10 mouse cellular contexts compared by ENCODE assay signal in genomic region chr6:146357911-146358310, GRCm38 (mm10).
DNase-seq lines count a peak whose midpoint lies in the region; ATAC-seq and TF ChIP-seq lines count a peak whose summit lies in the region.
"Had no signal": no experiment of that assay in that cellular context is flagged by ENCODE, and none has a peak within 500 bp of the region (broad histone marks: within the 10 kb centered on the region; RNA-seq: fewer than 3 reads in every experiment).

No protein-coding gene starts in this region.

- peak; percentile 24 for DNase-seq in cerebellum, adult 9-10 months
- no peak for DNase-seq in cerebellum, postnatal 25 days
- peak; percentile 26 for DNase-seq in liver, adult 2 months (ENCODE audit: extremely low read depth, low read depth, low spot score)
- DNase-seq in liver, embryonic 11.5 days (ENCODE audit: low spot score), result no peak
- peak; percentile 54 for DNase-seq in kidney, adult 9 months
- peak; percentile 20 to 62 for DNase-seq in lung, postnatal 4 days
- DNase-seq in heart, adult 8-10 months (ENCODE audit: low spot score), result no peak
- DNase-seq in liver, result no peak
- DNase-seq: cerebellum, adult 8-10 months had no signal

- no peak for TF ChIP-seq POLR2A in liver, adult 2 months (IDR thresholded peaks at IDR 0.05; ENCODE audit: extremely low read depth, insufficient read depth, low read length)

- no peak overlapping the region for H3K27ac ChIP-seq in liver, adult 2 months (replicated peaks; ENCODE audit: insufficient read depth, low read depth, low read length)
- H3K27ac ChIP-seq in liver, embryonic 11.5 days (ENCODE audit: low read depth, low read length), result no peak overlapping the region
- H3K27ac ChIP-seq: liver, embryonic 14.5 days had no signal

- H3K9me3 ChIP-seq in liver, embryonic 11.5 days (ENCODE audit: control insufficient read depth, low read length), result no peaks in the 10 kb centered on the region

- no peaks in the 10 kb centered on the region for H3K27me3 ChIP-seq in liver, adult 2 months (ENCODE audit: control insufficient read depth, insufficient read depth, low read length)
- H3K27me3 ChIP-seq in liver, embryonic 11.5 days (replicated peaks; ENCODE audit: control insufficient read depth, insufficient read depth, low read length), result no peaks in the 10 kb centered on the region

- H3K79me2 ChIP-seq in liver, adult 2 months (ENCODE audit: control insufficient read depth, insufficient read depth, low read length), result no peaks in the 10 kb centered on the region

- no peak for TF ChIP-seq CTCF in liver, adult 2 months (IDR thresholded peaks at IDR 0.05; ENCODE audit: low read depth, low read length)

- no peak overlapping the region for H3K4me2 ChIP-seq in liver, embryonic 11.5 days

- H3K9ac ChIP-seq in liver, adult 2 months (ENCODE audit: low read depth, low read length), result no peak overlapping the region
- no peak overlapping the region for H3K9ac ChIP-seq in liver, embryonic 11.5 days (ENCODE audit: low read depth, low read length)
- H3K9ac ChIP-seq: liver, embryonic 14.5 days had no signal

- peaks cover 30% of the 10 kb centered on the region for H3K36me3 ChIP-seq in liver, adult 2 months (ENCODE audit: control insufficient read depth, insufficient read depth, low read length)
- H3K36me3 ChIP-seq in liver, embryonic 11.5 days (ENCODE audit: control insufficient read depth, insufficient read depth, low read length), result no peaks in the 10 kb centered on the region

- H3K4me3 ChIP-seq in liver, adult 2 months (ENCODE audit: insufficient read depth, low read depth, low read length), result no peak overlapping the region
- H3K4me3 ChIP-seq in liver, embryonic 11.5 days (ENCODE audit: low read depth, low read length), result no peak overlapping the region

- H3K4me1 ChIP-seq in liver, adult 2 months (ENCODE audit: control insufficient read depth, insufficient read depth, low read length), result no peaks in the 10 kb centered on the region
- H3K4me1 ChIP-seq in liver, embryonic 11.5 days (replicated peaks; ENCODE audit: control insufficient read depth, insufficient read depth, low read length), result no peaks in the 10 kb centered on the region

- ATAC-seq in liver, embryonic 11.5 days (replicated peaks; ENCODE audit: low FRiP score), result no peak

- 76% methylated on average over 4 of the region's 4 CpGs for WGBS in liver, adult 2 months
- WGBS in liver, embryonic 11.5 days, result 74% methylated on average over 4 of the region's 4 CpGs

Comparison
In these comparisons a context has a peak if more than half of its experiments do, and no peak if none do; other contexts are left out.
1. DNase-seq: peak in cerebellum, adult 9-10 months (single experiment), liver, adult 2 months (single experiment), kidney, adult 9 months (single experiment) and lung, postnatal 4 days (2 of 2); none in cerebellum, postnatal 25 days (0 of 2), liver, embryonic 11.5 days (single experiment), heart, adult 8-10 months (single experiment) and liver (single experiment).